Mouse (Mus musculus): ENCODE data around the gene Nfia. TPM values are rescaled to one million over a fixed set of nuclear protein-coding genes. Genes with fewer than 3 reads are reported as not detected.

Gene Nfia
- total RNA-seq, 1 experiment = 0.27 TPM

DNA sequence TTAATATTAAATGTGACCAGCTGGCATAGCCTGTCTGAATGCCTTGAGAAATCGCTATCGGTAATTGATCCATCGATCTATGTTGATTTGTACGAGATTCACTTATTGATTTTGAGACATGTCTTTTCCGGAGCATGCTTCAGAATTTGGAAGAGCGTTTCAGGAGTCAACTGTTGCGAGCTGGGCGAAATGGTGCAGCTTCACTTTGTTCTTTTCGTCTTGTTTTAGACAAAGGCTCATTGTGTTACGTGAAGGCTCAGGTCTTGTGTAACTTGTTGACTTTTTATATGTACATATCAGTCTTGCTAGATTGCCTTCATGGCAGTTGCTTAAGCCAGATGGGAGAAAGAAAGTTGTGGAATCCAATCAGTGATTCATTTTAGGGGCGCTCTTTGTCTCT lies 11.7 kb downstream of the Nfia start:
- TF ChIP-seq ZC3H11A (IDR thresholded peaks at IDR 0.05; ENCODE audit: borderline replicate concordance, low read depth, low read length) = no peak
- no peak for TF ChIP-seq HCFC1 (IDR thresholded peaks at IDR 0.05; ENCODE audit: borderline replicate concordance, insufficient read depth, low read length)
- no peak overlapping the region for H3K27ac ChIP-seq (ENCODE audit: insufficient read depth, low read depth, low read length, poor library complexity, severe bottlenecking)
- H3K4me1 ChIP-seq (ENCODE audit: control insufficient read depth in 2 of 2, insufficient read depth in 2 of 2, low read length in 2 of 2, poor library complexity in 1 of 2) = no peaks in the 10 kb centered on the region
- no peaks in the 10 kb centered on the region for H3K36me3 ChIP-seq (ENCODE audit: control insufficient read depth, insufficient read depth, low read length, poor library complexity, severe bottlenecking)
- in situ Hi-C loops (cut with MboI; ENCODE audit: low sequenced_read_pairs in 2 of 2, unreplicated experiment in 2 of 2) = no loop called here
- H3K9ac ChIP-seq (ENCODE audit: insufficient read depth, low read depth, low read length, poor library complexity, severe bottlenecking) = no peak overlapping the region
- H3K4me3 ChIP-seq (ENCODE audit: insufficient read depth in 1 of 2, low read depth in 1 of 2, low read length in 2 of 2, poor library complexity in 1 of 2, severe bottlenecking in 1 of 2) = no peak overlapping the region
- DNase-seq (ENCODE audit: low read depth, low spot score) = no peak
- H3K9me3 ChIP-seq (ENCODE audit: control insufficient read depth, insufficient read depth, low read depth, low read length) = no peaks in the 10 kb centered on the region

DNA sequence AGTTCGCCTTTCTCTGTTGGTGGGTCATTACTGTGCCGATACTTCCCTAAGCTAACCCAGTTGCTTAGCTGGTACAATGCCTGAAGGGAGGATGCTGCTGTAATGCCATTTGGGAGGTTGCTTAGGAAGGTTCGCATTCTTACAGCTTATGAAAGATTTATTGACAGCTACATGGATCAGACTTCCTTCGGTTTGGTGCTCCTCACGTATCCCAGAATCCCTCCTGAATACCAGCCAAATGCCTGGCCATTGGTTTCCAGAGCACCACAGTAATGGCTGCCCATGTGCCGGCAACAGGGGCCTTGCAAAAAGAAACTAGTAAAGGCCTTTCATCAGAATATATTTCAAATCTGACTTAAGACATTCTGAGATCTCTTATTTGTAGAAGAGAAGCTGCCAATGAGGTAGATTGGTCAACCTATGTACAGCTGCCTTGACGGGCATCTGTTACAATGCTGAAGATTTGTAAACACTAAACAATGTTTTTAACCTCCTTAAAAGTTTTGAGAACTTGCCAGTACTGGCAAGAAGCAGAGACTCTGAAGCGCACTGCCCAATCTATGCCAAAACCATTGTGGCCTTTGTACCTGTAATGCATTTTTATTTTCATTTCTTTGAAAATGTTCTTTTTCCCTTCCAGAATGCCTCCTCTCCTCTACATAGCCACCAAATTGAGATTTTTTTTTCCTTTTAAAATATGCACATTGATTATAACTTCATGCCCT lies 13.2 kb downstream of the Nfia start:
- H3K9ac ChIP-seq (ENCODE audit: insufficient read depth, low read depth, low read length, poor library complexity, severe bottlenecking) = no peak overlapping the region
- in situ Hi-C loops (cut with MboI; ENCODE audit: low sequenced_read_pairs in 2 of 2, unreplicated experiment in 2 of 2) = no loop called here
- no peaks in the 10 kb centered on the region for H3K4me1 ChIP-seq (ENCODE audit: control insufficient read depth in 2 of 2, insufficient read depth in 2 of 2, low read length in 2 of 2, poor library complexity in 1 of 2)
- DNase-seq (ENCODE audit: low read depth, low spot score) = no peak
- no peak overlapping the region for H3K4me3 ChIP-seq (ENCODE audit: insufficient read depth in 1 of 2, low read depth in 1 of 2, low read length in 2 of 2, poor library complexity in 1 of 2, severe bottlenecking in 1 of 2)
- TF ChIP-seq CHD2 (IDR thresholded peaks at IDR 0.05; ENCODE audit: low read depth, low read length) (no peak), ZC3H11A (IDR thresholded peaks at IDR 0.05; ENCODE audit: borderline replicate concordance, low read depth, low read length) (no peak), MAFK (IDR thresholded peaks at IDR 0.05; ENCODE audit: insufficient read depth, low read depth, low read length) (no peak), ZNF384 (IDR thresholded peaks at IDR 0.05; ENCODE audit: low read depth, low read length) (no peak), HCFC1 (IDR thresholded peaks at IDR 0.05; ENCODE audit: borderline replicate concordance, insufficient read depth, low read length) (no peak)
- no peak overlapping the region for H3K27ac ChIP-seq (ENCODE audit: insufficient read depth, low read depth, low read length, poor library complexity, severe bottlenecking)
- no peaks in the 10 kb centered on the region for H3K36me3 ChIP-seq (ENCODE audit: control insufficient read depth, insufficient read depth, low read length, poor library complexity, severe bottlenecking)
- no peaks in the 10 kb centered on the region for H3K9me3 ChIP-seq (ENCODE audit: control insufficient read depth, insufficient read depth, low read depth, low read length)

DNA sequence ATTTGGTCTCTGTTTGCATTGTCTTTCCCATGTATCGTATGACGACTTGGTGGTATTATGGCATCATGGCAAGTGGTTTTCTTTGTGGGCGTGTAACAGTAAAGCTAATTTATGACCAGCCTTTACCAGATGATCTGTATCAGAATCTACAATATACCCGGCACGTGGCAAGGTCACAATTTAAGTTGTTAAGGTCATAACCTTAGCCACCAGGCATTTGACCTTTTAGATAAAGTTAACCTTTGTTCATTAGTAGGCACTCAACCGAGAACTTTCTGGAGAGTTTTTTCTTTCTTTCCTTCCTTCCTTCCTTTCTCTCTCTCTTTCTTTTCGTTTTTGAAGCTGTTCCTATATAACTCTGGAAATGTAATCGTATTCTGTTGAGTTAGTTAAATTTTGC lies 14.0 kb downstream of the Nfia start:
- in situ Hi-C loops (cut with MboI; ENCODE audit: low sequenced_read_pairs in 2 of 2, unreplicated experiment in 2 of 2) = no loop called here
- no peak for DNase-seq (ENCODE audit: low read depth, low spot score)
- Histone ChIP-seq H3K4me1 (ENCODE audit: control insufficient read depth in 2 of 2, insufficient read depth in 2 of 2, low read length in 2 of 2, poor library complexity in 1 of 2) (no peaks in the 10 kb centered on the region), H3K9ac (ENCODE audit: insufficient read depth, low read depth, low read length, poor library complexity, severe bottlenecking) (no peak overlapping the region), H3K9me3 (ENCODE audit: control insufficient read depth, insufficient read depth, low read depth, low read length) (no peaks in the 10 kb centered on the region), H3K4me3 (ENCODE audit: insufficient read depth in 1 of 2, low read depth in 1 of 2, low read length in 2 of 2, poor library complexity in 1 of 2, severe bottlenecking in 1 of 2) (no peak overlapping the region), H3K27ac (ENCODE audit: insufficient read depth, low read depth, low read length, poor library complexity, severe bottlenecking) (no peak overlapping the region), H3K36me3 (ENCODE audit: control insufficient read depth, insufficient read depth, low read length, poor library complexity, severe bottlenecking) (no peaks in the 10 kb centered on the region)
- TF ChIP-seq HCFC1 (IDR thresholded peaks at IDR 0.05; ENCODE audit: borderline replicate concordance, insufficient read depth, low read length) = no peak
- no peak for TF ChIP-seq ZNF384 (IDR thresholded peaks at IDR 0.05; ENCODE audit: low read depth, low read length)
- no peak for TF ChIP-seq ZC3H11A (IDR thresholded peaks at IDR 0.05; ENCODE audit: borderline replicate concordance, low read depth, low read length)
- no peak for TF ChIP-seq CHD2 (IDR thresholded peaks at IDR 0.05; ENCODE audit: low read depth, low read length)
- no peak for TF ChIP-seq MAFK (IDR thresholded peaks at IDR 0.05; ENCODE audit: insufficient read depth, low read depth, low read length)

DNA sequence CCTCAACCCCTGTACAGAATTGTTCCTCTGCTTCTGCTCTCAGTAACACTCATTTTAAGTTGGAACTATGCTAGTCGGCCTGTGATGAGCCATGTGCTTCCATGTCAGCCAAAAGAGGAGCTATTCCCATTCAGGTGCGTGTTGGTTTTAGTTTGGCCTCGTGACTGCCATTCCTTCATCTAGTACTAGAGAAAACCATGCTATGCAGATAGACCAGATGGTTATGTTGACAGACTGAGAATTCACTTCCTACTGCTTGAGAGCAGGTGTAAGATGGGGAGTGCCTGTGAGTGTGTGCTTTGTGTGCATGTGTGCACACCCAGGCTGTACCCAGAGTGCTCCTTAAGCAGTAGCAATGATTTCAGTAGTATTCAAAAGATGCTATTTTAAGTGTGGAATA lies 15.0 kb downstream of the Nfia start:
- no peak overlapping the region for H3K4me3 ChIP-seq (ENCODE audit: insufficient read depth in 1 of 2, low read depth in 1 of 2, low read length in 2 of 2, poor library complexity in 1 of 2, severe bottlenecking in 1 of 2)
- H3K36me3 ChIP-seq (ENCODE audit: control insufficient read depth, insufficient read depth, low read length, poor library complexity, severe bottlenecking) = no peaks in the 10 kb centered on the region
- H3K27ac ChIP-seq (ENCODE audit: insufficient read depth, low read depth, low read length, poor library complexity, severe bottlenecking) = no peak overlapping the region
- in situ Hi-C loops (cut with MboI; ENCODE audit: low sequenced_read_pairs in 2 of 2, unreplicated experiment in 2 of 2) = no loop called here
- no peak overlapping the region for H3K9ac ChIP-seq (ENCODE audit: insufficient read depth, low read depth, low read length, poor library complexity, severe bottlenecking)
- H3K4me1 ChIP-seq (ENCODE audit: control insufficient read depth in 2 of 2, insufficient read depth in 2 of 2, low read length in 2 of 2, poor library complexity in 1 of 2) = no peaks in the 10 kb centered on the region
- TF ChIP-seq HCFC1 (IDR thresholded peaks at IDR 0.05; ENCODE audit: borderline replicate concordance, insufficient read depth, low read length) = no peak
- DNase-seq (ENCODE audit: low read depth, low spot score) = no peak
- no peaks in the 10 kb centered on the region for H3K9me3 ChIP-seq (ENCODE audit: control insufficient read depth, insufficient read depth, low read depth, low read length)

DNA sequence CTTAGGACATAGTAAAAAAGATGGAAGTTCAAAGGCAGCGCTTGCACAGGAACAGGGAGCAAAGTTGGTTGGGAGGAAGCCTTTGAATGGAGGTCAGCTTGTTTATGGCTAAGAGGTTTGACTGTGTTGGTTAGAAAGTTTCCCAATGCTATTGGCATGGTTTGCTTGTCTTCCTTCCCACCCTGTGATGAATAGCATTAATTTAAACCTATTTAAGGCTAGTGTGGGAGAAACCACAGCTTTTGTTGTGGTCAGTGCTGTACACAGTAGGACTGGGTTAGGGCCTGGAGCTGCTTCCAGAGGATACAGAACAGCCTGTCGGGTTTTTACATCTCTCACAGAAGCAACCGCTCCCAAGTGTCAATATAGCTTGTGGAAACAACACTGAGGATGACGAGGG lies 16.0 kb downstream of the Nfia start:
- H3K36me3 ChIP-seq (ENCODE audit: control insufficient read depth, insufficient read depth, low read length, poor library complexity, severe bottlenecking) = no peaks in the 10 kb centered on the region
- no peaks in the 10 kb centered on the region for H3K9me3 ChIP-seq (ENCODE audit: control insufficient read depth, insufficient read depth, low read depth, low read length)
- in situ Hi-C loops (cut with MboI; ENCODE audit: low sequenced_read_pairs in 2 of 2, unreplicated experiment in 2 of 2) = no loop called here
- no peak for DNase-seq (ENCODE audit: low read depth, low spot score)
- H3K4me1 ChIP-seq (ENCODE audit: control insufficient read depth in 2 of 2, insufficient read depth in 2 of 2, low read length in 2 of 2, poor library complexity in 1 of 2) = no peaks in the 10 kb centered on the region
- H3K4me3 ChIP-seq (ENCODE audit: insufficient read depth in 1 of 2, low read depth in 1 of 2, low read length in 2 of 2, poor library complexity in 1 of 2, severe bottlenecking in 1 of 2) = no peak overlapping the region
- H3K27ac ChIP-seq (ENCODE audit: insufficient read depth, low read depth, low read length, poor library complexity, severe bottlenecking) = no peak overlapping the region
- TF ChIP-seq HCFC1 (IDR thresholded peaks at IDR 0.05; ENCODE audit: borderline replicate concordance, insufficient read depth, low read length) (no peak), ZC3H11A (IDR thresholded peaks at IDR 0.05; ENCODE audit: borderline replicate concordance, low read depth, low read length) (no peak)
- no peak overlapping the region for H3K9ac ChIP-seq (ENCODE audit: insufficient read depth, low read depth, low read length, poor library complexity, severe bottlenecking)

Data from ES-E14 (cell line).